ENCODE assay signal across 28 mouse cellular contexts in the genomic region with DNA sequence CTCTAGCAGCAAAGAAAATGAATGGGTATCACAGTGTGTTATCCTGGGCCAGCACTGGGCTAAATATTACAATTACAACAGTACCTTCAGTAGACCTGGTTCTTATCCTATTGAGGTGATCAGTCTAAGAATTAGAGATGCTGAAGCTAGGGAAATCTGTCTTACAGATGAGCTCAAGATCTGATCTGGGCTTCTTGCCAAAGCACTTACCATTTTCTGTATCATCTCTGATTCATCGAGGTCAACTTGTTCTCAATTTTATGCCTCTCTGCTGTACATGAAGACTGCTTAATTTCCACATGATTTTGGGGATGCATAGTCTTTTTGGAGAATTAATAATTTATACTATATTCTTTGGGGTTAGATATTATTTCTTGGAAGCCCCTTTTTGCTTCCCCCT.
DNase-seq lines count a peak whose midpoint lies in the region; ATAC-seq and TF ChIP-seq lines count a peak whose summit lies in the region.
"Had no signal": no experiment of that assay in that cellular context is flagged by ENCODE, and none has a peak within 500 bp of the region (broad histone marks: within the 10 kb centered on the region; RNA-seq: fewer than 3 reads in every experiment).

No protein-coding gene starts in this region.

- H3K27me3 ChIP-seq in limb, embryonic 14.5 days (ENCODE audit: control insufficient read depth, insufficient read depth, low read length), result no peaks in the 10 kb centered on the region
- no peaks in the 10 kb centered on the region for H3K27me3 ChIP-seq in limb, embryonic 10.5 days (ENCODE audit: low read depth, poor library complexity, severe bottlenecking)
- H3K27me3 ChIP-seq: hindbrain, embryonic 15.5 days; limb, embryonic 15.5 days; liver, embryonic 13.5 days; megakaryocyte, embryonic 14.5 days; midbrain, embryonic 12.5 days; Patski; stomach, embryonic 15.5 days had no signal

- no peaks in the 10 kb centered on the region for H3K4me1 ChIP-seq in limb, embryonic 14.5 days (ENCODE audit: control insufficient read depth, insufficient read depth, low read length)
- peaks cover 8% of the 10 kb centered on the region for H3K4me1 ChIP-seq in limb, embryonic 10.5 days
- H3K4me1 ChIP-seq: hindbrain, embryonic 10.5 days; hindbrain, embryonic 15.5 days; limb, embryonic 15.5 days; liver, embryonic 13.5 days; megakaryocyte, embryonic 14.5 days; stomach, embryonic 15.5 days had no signal

- TF ChIP-seq CTCF in brain, embryonic 14.5 days (IDR thresholded peaks at IDR 0.05; ENCODE audit: borderline replicate concordance, extremely low read depth, insufficient read depth, insufficient read length), result no peak

- H3K4me2 ChIP-seq in limb, embryonic 14.5 days (replicated peaks; ENCODE audit: low read depth, low read length, severe bottlenecking), result no peak overlapping the region
- H3K4me2 ChIP-seq: hindbrain, embryonic 15.5 days; limb, embryonic 15.5 days; liver, embryonic 13.5 days; midbrain, embryonic 12.5 days; stomach, embryonic 15.5 days had no signal

- ATAC-seq in limb, embryonic 14.5 days (ENCODE audit: low FRiP score, low read depth), result no peak
- ATAC-seq: inflammation-experienced regulatory T-cells, adult 6 months; lung, postnatal 0 days; Patski had no signal

- no peaks in the 10 kb centered on the region for H3K9me3 ChIP-seq in limb, embryonic 14.5 days (ENCODE audit: control insufficient read depth, low read length)
- H3K9me3 ChIP-seq in limb, embryonic 10.5 days (replicated peaks), result no peaks in the 10 kb centered on the region
- H3K9me3 ChIP-seq: hindbrain, embryonic 10.5 days; hindbrain, embryonic 15.5 days; limb, embryonic 15.5 days; liver, embryonic 13.5 days; megakaryocyte, embryonic 14.5 days; midbrain, embryonic 12.5 days; stomach, embryonic 15.5 days had no signal

- 86% methylated on average over 1 of the region's 1 CpGs for WGBS in limb, embryonic 14.5 days
- WGBS in limb, embryonic 10.5 days, result 96% methylated on average over 1 of the region's 1 CpGs

- no peak overlapping the region for H3K4me3 ChIP-seq in limb, embryonic 14.5 days (replicated peaks; ENCODE audit: low read length)
- no peak overlapping the region for H3K4me3 ChIP-seq in limb, embryonic 10.5 days
- H3K4me3 ChIP-seq: erythroblast, embryonic 14.5 days; hindbrain, embryonic 10.5 days; hindbrain, embryonic 15.5 days; limb, embryonic 15.5 days; liver, embryonic 13.5 days; megakaryocyte, embryonic 14.5 days; midbrain, embryonic 12.5 days; stomach, embryonic 15.5 days had no signal

- intact Hi-C loops in left cerebral cortex, postnatal 25 days (cut with DNase I), result no loop called here

- TF ChIP-seq POLR2A in limb, embryonic 14.5 days (IDR thresholded peaks at IDR 0.05; ENCODE audit: borderline replicate concordance, extremely low read depth, insufficient read depth, insufficient read length), result no peak
- no peak for TF ChIP-seq POLR2A in brain, embryonic 14.5 days (IDR thresholded peaks at IDR 0.05; ENCODE audit: borderline replicate concordance, extremely low read depth, insufficient read depth, insufficient read length, poor library complexity, severe bottlenecking)

- DNase-seq in adrenal gland, adult 2 months, result peak; percentile 30
- no peak for DNase-seq in adrenal gland, postnatal 25 days
- peak; percentile 20 for DNase-seq in limb, embryonic 14.5 days (ENCODE audit: low spot score)
- no peak for DNase-seq in limb, embryonic 10.5 days (ENCODE audit: low spot score)
- peak; percentile 64 for DNase-seq in MN1 (ENCODE audit: low spot score)
- DNase-seq in brain, embryonic 14.5 days (ENCODE audit: low read depth), result peak; percentile 29
- DNase-seq in frontal cortex, postnatal 25 days (ENCODE audit: low spot score in 2 of 2), result no peak
- no peak for DNase-seq in left cerebral cortex, postnatal 25 days (ENCODE audit: low spot score in 2 of 2)
- DNase-seq: B cell, adult 2 months; cerebellum, postnatal 14 days; heart, postnatal 14 days; kidney, adult 2 months; layer of hippocampus, adult 9-11 months; liver, embryonic 13.5 days; lung, adult 18-20 months; lung, postnatal 4 days; right cerebral cortex, postnatal 14 days; thymus, postnatal 14 days had no signal

- no peak overlapping the region for H3K27ac ChIP-seq in limb, embryonic 14.5 days (replicated peaks; ENCODE audit: low read depth, low read length)
- no peak overlapping the region for H3K27ac ChIP-seq in limb, embryonic 10.5 days
- H3K27ac ChIP-seq: hindbrain, embryonic 10.5 days; hindbrain, embryonic 15.5 days; limb, embryonic 15.5 days; liver, embryonic 13.5 days; midbrain, embryonic 12.5 days; stomach, embryonic 15.5 days had no signal

- H3K36me3 ChIP-seq in limb, embryonic 14.5 days (ENCODE audit: control insufficient read depth, insufficient read depth, low read length), result no peaks in the 10 kb centered on the region
- no peaks in the 10 kb centered on the region for H3K36me3 ChIP-seq in limb, embryonic 10.5 days
- H3K36me3 ChIP-seq: hindbrain, embryonic 10.5 days; hindbrain, embryonic 15.5 days; limb, embryonic 15.5 days; liver, embryonic 13.5 days; midbrain, embryonic 12.5 days; stomach, embryonic 15.5 days had no signal

- H3K9ac ChIP-seq in limb, embryonic 14.5 days (ENCODE audit: low read depth, low read length, severe bottlenecking), result no peak overlapping the region
- H3K9ac ChIP-seq: hindbrain, embryonic 15.5 days; limb, embryonic 15.5 days; liver, embryonic 13.5 days; midbrain, embryonic 12.5 days; stomach, embryonic 15.5 days had no signal

Comparison
In these comparisons a context has a peak if more than half of its experiments do, and no peak if none do; other contexts are left out.
1. DNase-seq: peak in adrenal gland, adult 2 months (single experiment), limb, embryonic 14.5 days (single experiment), MN1 (single experiment) and brain, embryonic 14.5 days (single experiment); none in adrenal gland, postnatal 25 days (single experiment), limb, embryonic 10.5 days (single experiment), frontal cortex, postnatal 25 days (0 of 2) and left cerebral cortex, postnatal 25 days (0 of 2).